Mouse (Mus musculus) CH12.LX (cell line): Measurements from ENCODE around the gene Arfip2. TPM values are rescaled to one million over a fixed set of nuclear protein-coding genes. Genes with fewer than 3 reads are reported as not detected.

ENCODE experiments used
- DNase-seq: peaks from one replicate; pipeline ENCODE4 v3.0.0-alpha.2; 2013; ENCODE audit errors: extremely low read depth
- H3K27ac ChIP-seq: 2 replicates; pipeline ENCODE4 v1.5.1; 2012; ENCODE audit warnings: low read depth, mild to moderate bottlenecking, control low read depth, moderate library complexity; ENCODE audit not compliant: insufficient read depth
- H3K27me3 ChIP-seq: replicated peaks from 2 replicates; pipeline ENCODE3; 2012; ENCODE audit warnings: inconsistent platforms
- H3K36me3 ChIP-seq, 2 experiments: replicated peaks in 1 of 2; 2 replicates each; pipeline versions ENCODE3 to v1.6.1; 2012; ENCODE audit warnings: inconsistent platforms in 1 of 2, low read length in 1 of 2, mild to moderate bottlenecking in 1 of 2, mixed read lengths in 1 of 2, moderate library complexity in 1 of 2; ENCODE audit not compliant: control insufficient read depth in 1 of 2, insufficient read depth in 1 of 2
- H3K4me1 ChIP-seq, 2 experiments: 2 replicates each; pipeline ENCODE4 v1.6.1; 2012; ENCODE audit warnings: inconsistent platforms in 1 of 2, moderate library complexity in 1 of 2; ENCODE audit not compliant: insufficient read depth in 2 of 2, control insufficient read depth in 1 of 2
- H3K4me2 ChIP-seq: 2 replicates; pipeline ENCODE4 v1.6.1; 2012; ENCODE audit warnings: low read depth, mild to moderate bottlenecking, control low read depth; ENCODE audit not compliant: poor library complexity, insufficient read depth, severe bottlenecking
- H3K4me3 ChIP-seq, 3 experiments: fragments of 150-350 bp in 1 of 3; sonication (generic) in 1 of 3; replicated peaks in 1 of 3; 2 replicates each; pipeline versions ENCODE3 to v1.5.1; 2011 to 2012; ENCODE audit warnings: low read depth in 2 of 3, low read length in 2 of 3, mild to moderate bottlenecking in 2 of 3, moderate library complexity in 2 of 3, control low read depth in 1 of 3, improper control_type of control experiment in 1 of 3, inconsistent platforms in 1 of 3, mixed read lengths in 1 of 3; ENCODE audit not compliant: poor library complexity in 1 of 3
- H3K79me2 ChIP-seq: replicated peaks from 2 replicates; pipeline ENCODE4 v1.6.1; 2012; ENCODE audit warnings: mild to moderate bottlenecking, moderate library complexity; ENCODE audit not compliant: control insufficient read depth, poor library complexity, insufficient read depth, severe bottlenecking; ENCODE audit errors: extremely low read depth
- H3K9ac ChIP-seq: 2 replicates; pipeline ENCODE4 v1.6.1; 2012; ENCODE audit warnings: low read depth, mild to moderate bottlenecking, control low read depth, moderate library complexity; ENCODE audit not compliant: insufficient read depth
- H3K9me3 ChIP-seq: replicated peaks from 2 replicates; pipeline ENCODE3; 2012; ENCODE audit warnings: low read length, inconsistent platforms, mixed read lengths
- BHLHE40 ChIP-seq: IDR thresholded peaks from 2 replicates; pipeline ENCODE4 v1.6.1; 2011; ENCODE audit warnings: mild to moderate bottlenecking, low read depth, low read length, improper control_type of control experiment
- CHD1 ChIP-seq: IDR thresholded peaks from 2 replicates; pipeline ENCODE4 v1.6.1; 2012; ENCODE audit warnings: low read depth, low read length, improper control_type of control experiment, inconsistent platforms
- CHD2 ChIP-seq: IDR thresholded peaks from 2 replicates; pipeline ENCODE4 v1.6.1; 2011; ENCODE audit warnings: low read length, improper control_type of control experiment
- CTCF ChIP-seq, 2 experiments: IDR thresholded peaks in 1 of 2; conservative IDR thresholded peaks in 1 of 2; 2 replicates each; pipeline ENCODE4 v1.5.1; 2011 to 2012; ENCODE audit warnings: low read depth in 2 of 2, low read length in 2 of 2, improper control_type of control experiment in 1 of 2, inconsistent platforms in 1 of 2, mild to moderate bottlenecking in 1 of 2, moderate library complexity in 1 of 2
- EP300 ChIP-seq: IDR thresholded peaks from 2 replicates; pipeline ENCODE4 v1.6.1; 2011; ENCODE audit warnings: low read length, improper control_type of control experiment
- JUN ChIP-seq: IDR thresholded peaks from 2 replicates; pipeline ENCODE4 v1.6.1; 2011; ENCODE audit warnings: low read depth, mild to moderate bottlenecking, low read length, improper control_type of control experiment, moderate library complexity; ENCODE audit not compliant: insufficient read depth
- JUND ChIP-seq: conservative IDR thresholded peaks from 2 replicates; pipeline ENCODE4 v1.6.1; 2011; ENCODE audit warnings: low read depth, low read length, improper control_type of control experiment
- KAT2A ChIP-seq: IDR thresholded peaks from 2 replicates; pipeline ENCODE4 v1.6.1; 2012; ENCODE audit warnings: low read length, improper control_type of control experiment, inconsistent platforms; ENCODE audit not compliant: insufficient replicate concordance
- MAX ChIP-seq: IDR thresholded peaks from 2 replicates; pipeline ENCODE4 v1.6.1; 2011; ENCODE audit warnings: low read length, improper control_type of control experiment
- MEF2A ChIP-seq: IDR thresholded peaks from 2 replicates; pipeline ENCODE4 v1.6.1; 2014; ENCODE audit warnings: low read depth, mild to moderate bottlenecking, inconsistent platforms, low read length, improper control_type of control experiment, borderline replicate concordance
- MYC ChIP-seq: IDR thresholded peaks from 2 replicates; pipeline ENCODE4 v1.6.1; 2011; ENCODE audit warnings: low read depth, mild to moderate bottlenecking, improper control_type of control experiment, low read length
- NELFE ChIP-seq: IDR thresholded peaks from 2 replicates; pipeline ENCODE4 v1.6.1; 2011; ENCODE audit warnings: low read depth, low read length, improper control_type of control experiment
- NRF1 ChIP-seq: IDR thresholded peaks from 2 replicates; pipeline ENCODE4 v1.6.1; 2014; ENCODE audit warnings: low read depth, mild to moderate bottlenecking, inconsistent platforms, low read length, improper control_type of control experiment, moderate library complexity
- UBTF ChIP-seq: IDR thresholded peaks from 2 replicates; pipeline ENCODE4 v1.6.1; 2012; ENCODE audit warnings: low read depth, mild to moderate bottlenecking, inconsistent platforms, low read length, improper control_type of control experiment, moderate library complexity
- USF1 ChIP-seq: IDR thresholded peaks from 2 replicates; pipeline ENCODE4 v1.6.1; 2014; ENCODE audit warnings: low read depth, mild to moderate bottlenecking, inconsistent platforms, low read length, improper control_type of control experiment
- USF2 ChIP-seq: conservative IDR thresholded peaks from 2 replicates; pipeline ENCODE4 v1.6.1; 2011; ENCODE audit warnings: low read depth, low read length, improper control_type of control experiment
- ZKSCAN1 ChIP-seq: IDR thresholded peaks from 2 replicates; pipeline ENCODE4 v1.6.1; 2012; ENCODE audit warnings: low read depth, inconsistent platforms, low read length, improper control_type of control experiment, borderline replicate concordance
- ZMIZ1 ChIP-seq: IDR thresholded peaks from 2 replicates; pipeline ENCODE4 v1.6.1; 2012; ENCODE audit warnings: low read depth, mild to moderate bottlenecking, inconsistent platforms, low read length, improper control_type of control experiment
- ZNF384 ChIP-seq: IDR thresholded peaks from 2 replicates; pipeline ENCODE4 v1.6.1; 2012; ENCODE audit warnings: low read depth, low read length, improper control_type of control experiment, inconsistent platforms
- dilution Hi-C: fragments of 300-500 bp; cut with MboI; formaldehyde crosslinking; loops from 2 replicates; pipeline ENCODE4 v1.14.3; 2020; ENCODE audit warnings: low sequenced_read_pairs; ENCODE audit not compliant: extremely low pct_unique_long_range_greater_than_20kb, extremely low pct_ligation_motif_present
- in situ Hi-C: fragments of 300-500 bp; cut with MboI; formaldehyde crosslinking; loops from 3 replicates; pipeline ENCODE4 v1.14.3; 2019; ENCODE audit warnings: low sequenced_read_pairs, low pct_ligation_motif_present, low pct_unique_long_range_greater_than_20kb, mixed read lengths
- polyA plus RNA-seq: library from polyadenylated mRNA; unstranded; fragments of >175 nt; gene quantifications from 2 replicates; pipeline ENCODE4 v1.2.1, GENCODE M21; 2012; ENCODE audit warnings: low read depth; ENCODE audit not compliant: insufficient read length
- total RNA-seq, 2 experiments: library from RNA; depleted of rRNA; stranded (reverse); fragments of 300-350 nt in 1 of 2; fragments of >200 nt in 1 of 2; gene quantifications; 2 replicates each; pipeline ENCODE4 v1.2.3; 2012 to 2014

The Arfip2 gene
- total and polyA plus RNA-seq, 3 experiments = 50.1 to 55.6 (median 54.8) TPM

- Histone ChIP-seq H3K27ac (peak within 1 kb of the TSS; percentile 27; the same call in 1 of the 2 replicates), H3K9me3 (no peaks in the 10 kb centered on the region), H3K4me2 (peak within 1 kb of the TSS; percentile 82), H3K27me3 (no peaks in the 10 kb centered on the region), H3K36me3 (peaks cover 18 to 71% of the 10 kb centered on the region in 2 experiments), H3K4me1 (peaks cover 7 to 39% of the 10 kb centered on the region in 2 experiments; a peak in 3 of 4 replicates), H3K79me2 (peaks cover 17% of the 10 kb centered on the region; the same call in 1 of the 2 replicates), H3K4me3 (peak within 1 kb of the TSS; percentile 91 to 99 (median 93)), H3K9ac (peak within 1 kb of the TSS; percentile 79)
- TF ChIP-seq ZMIZ1 (no peak), UBTF (no peak), ZKSCAN1 (no peak), MEF2A (no peak), CHD2 (no peak), USF1 (no peak), USF2 (no peak), KAT2A (no peak), JUN (no peak)
- in situ Hi-C loops = loop anchor here (10.0 kb wide), 1 partner anchor 165 kb away; no protein-coding TSS in a partner anchor
- dilution Hi-C loops = no loop called here
- no peak for DNase-seq
These were observed 460 bp downstream of the Arfip2 start, which contains the start of gene Timm10b for GRCm38 (mm10) chr7:105639756-105640155. Timm10b (plus strand) TSS chr7:105640056.

DNA sequence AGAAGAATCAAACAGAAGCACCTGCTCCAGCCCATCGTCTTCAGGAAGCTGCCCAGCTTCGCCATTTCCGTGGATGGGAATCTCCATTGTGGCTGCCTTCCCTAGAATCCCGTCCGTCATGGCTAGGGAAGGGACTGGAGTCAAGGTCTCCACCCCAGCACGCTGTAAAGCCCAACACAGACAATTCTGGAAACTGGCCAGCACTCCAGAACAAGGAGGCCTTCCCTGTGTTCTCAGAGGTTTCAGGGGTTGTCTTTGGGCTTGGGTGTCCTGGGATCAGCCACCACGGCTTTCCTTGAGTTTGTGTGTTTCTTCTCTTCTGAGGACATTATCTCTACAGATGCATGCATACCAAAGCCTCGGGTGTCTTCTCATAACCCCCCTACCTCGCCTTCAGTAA is 912 bp downstream of the Arfip2 start:
- Histone ChIP-seq H3K9me3 (no peaks in the 10 kb centered on the region), H3K27me3 (no peaks in the 10 kb centered on the region), H3K4me2 (peak overlapping the region; percentile 69), H3K4me3 (peak overlapping the region; percentile 91 to 94 (median 93))
- no peak for DNase-seq
- TF ChIP-seq CTCF (conservative IDR thresholded peaks at IDR 0.05 in 1 of 2, IDR thresholded peaks at IDR 0.05 in 1 of 2; ENCODE audit: low read depth in 2 of 2, low read length in 2 of 2) = no peak
- no peak for TF ChIP-seq MAX
- TF ChIP-seq CHD1 = no peak
- no peak for TF ChIP-seq KAT2A
- TF ChIP-seq JUND = no peak
- no peak for TF ChIP-seq ZNF384
- no peak for TF ChIP-seq EP300
- no peak for TF ChIP-seq CHD2
- TF ChIP-seq NRF1 = no peak
- TF ChIP-seq MYC = no peak
- TF ChIP-seq NELFE = no peak
- no peak for TF ChIP-seq BHLHE40
- TF ChIP-seq, all 38 proteins: peak for 0
- H3K9ac ChIP-seq = peak overlapping the region; percentile 79
- dilution Hi-C loops (no loop called here), in situ Hi-C loops (no loop called here)
- H3K4me1 ChIP-seq = peaks cover 7 to 37% of the 10 kb centered on the region in 2 experiments; a peak in 3 of 4 replicates
- H3K27ac ChIP-seq = no peak overlapping the region
- peaks cover 18 to 69% of the 10 kb centered on the region in 2 experiments for H3K36me3 ChIP-seq
- peaks cover 17% of the 10 kb centered on the region; the same call in 1 of the 2 replicates for H3K79me2 ChIP-seq
